Mouse (Mus musculus) adrenal gland (tissue): ENCODE results near the gene Epha2.

Experiments
- intact Hi-C: fragments of 180-260 bp; cut with DNase I; formaldehyde crosslinking; loops from one replicate; pipeline ENCODE4 v1.15.1; 2025
- long read RNA-seq, 2 experiments: library from polyadenylated mRNA; unstranded; transcript quantifications; one replicate each; pipeline ENCODE4 v2.0.0; 2020; ENCODE audit warnings: borderline replicate concordance in 1 of 2; ENCODE audit not compliant: insufficient replicate concordance in 1 of 2

The Epha2 gene
- long read RNA-seq, experiment 1, partial matches to known transcripts: 2 of 2 reads
- long read RNA-seq, experiment 1, other reads (novel, unspliced or antisense): 0 of 2 reads
- long read RNA-seq, experiment 2, partial matches to known transcripts: 3 of 3 reads
- long read RNA-seq, experiment 2, other reads (novel, unspliced or antisense): 0 of 3 reads

GRCm38 (mm10) chr4:141301116-141301553 lies at the start of gene Epha2:
Gene Epha2, plus strand, starts transcription at chr4:141301240.
- intact Hi-C loops: no loop called here

DNA sequence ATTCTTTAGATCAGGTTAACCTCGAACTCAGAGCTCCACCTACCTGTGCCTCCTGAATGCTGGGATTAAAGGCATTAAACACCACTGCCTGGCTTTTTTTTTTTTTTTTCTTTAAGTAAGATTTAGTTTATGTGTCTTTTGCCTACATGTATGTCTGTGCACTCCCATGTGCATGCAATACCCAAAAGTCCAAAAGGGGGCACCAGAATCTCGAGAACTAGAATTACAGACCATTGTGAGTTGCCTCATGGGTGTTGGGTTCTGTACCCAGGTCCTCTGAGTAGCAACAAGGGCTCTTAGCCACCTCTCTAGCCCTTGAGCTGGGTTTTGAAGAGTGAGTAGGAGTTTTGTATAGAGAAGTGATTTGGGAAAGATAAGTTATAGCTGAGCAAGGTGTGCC lies 48.4 kb upstream of the Epha2 start:
- intact Hi-C loops: no loop called here

GRCm38 (mm10) chr4:141254234-141254633 lies 46.8 kb upstream of the Epha2 start:
- intact Hi-C loops: no loop called here

DNA sequence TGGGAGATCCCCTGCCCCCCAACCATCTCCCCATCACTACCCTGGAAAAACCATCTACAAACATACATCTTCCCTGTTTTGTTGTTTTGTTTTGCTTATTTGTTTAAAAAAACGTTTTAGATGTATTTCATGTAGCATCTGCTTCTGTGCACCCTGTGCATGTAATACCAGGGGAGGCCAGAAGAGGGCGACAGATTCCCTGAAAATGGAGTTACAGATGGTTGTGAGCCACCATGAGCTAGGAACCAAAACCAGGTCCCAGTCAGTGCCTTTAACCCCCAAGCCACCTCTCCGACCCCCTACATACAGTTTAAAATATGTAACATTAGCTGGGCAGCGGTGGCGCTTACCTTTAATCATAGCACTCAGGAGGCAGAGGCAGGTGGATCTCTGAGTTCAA lies 43.6 kb upstream of the Epha2 start:
- intact Hi-C loops: no loop called here

GRCm38 (mm10) chr4:141259413-141259812 lies 41.6 kb upstream of the Epha2 start:
- intact Hi-C loops: no loop called here

DNA sequence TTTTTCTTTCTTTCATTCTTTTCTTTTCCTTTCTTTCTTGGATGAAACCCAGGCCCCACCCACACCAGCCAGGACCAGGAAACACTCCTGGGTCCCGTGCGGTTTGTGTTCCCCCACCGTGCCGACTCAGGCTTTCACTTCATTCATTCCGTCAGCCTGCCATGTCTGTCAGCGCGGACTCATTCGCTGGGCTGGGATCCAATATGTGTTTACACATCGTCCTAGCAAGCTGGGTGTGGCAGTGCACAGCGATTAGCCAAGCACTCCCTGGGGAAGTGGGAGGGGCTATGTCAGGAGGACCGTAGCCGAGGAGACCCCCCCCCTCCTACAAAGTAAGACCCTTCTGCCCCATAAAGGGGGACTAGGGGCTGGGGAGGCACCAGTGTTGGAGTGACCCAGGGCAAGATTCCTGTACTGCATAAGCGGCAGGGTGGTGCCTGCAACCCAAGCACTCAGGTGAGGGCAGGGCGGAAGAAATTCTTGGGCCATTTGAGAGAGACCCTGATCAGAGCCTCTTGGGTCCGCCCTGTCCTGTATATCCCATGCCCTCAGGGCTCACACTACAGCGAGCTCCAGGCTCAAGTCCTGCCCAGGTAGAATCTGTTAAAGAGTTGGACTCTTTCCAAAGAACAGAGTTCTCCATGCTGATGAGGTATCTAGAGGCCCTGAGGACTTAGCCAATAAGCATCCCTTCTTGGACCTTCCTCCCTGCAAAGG lies 40.9 kb upstream of the Epha2 start:
- intact Hi-C loops: no loop called here

GRCm38 (mm10) chr4:141262906-141263637 lies 38.0 kb upstream of the Epha2 start:
- intact Hi-C loops: no loop called here

DNA sequence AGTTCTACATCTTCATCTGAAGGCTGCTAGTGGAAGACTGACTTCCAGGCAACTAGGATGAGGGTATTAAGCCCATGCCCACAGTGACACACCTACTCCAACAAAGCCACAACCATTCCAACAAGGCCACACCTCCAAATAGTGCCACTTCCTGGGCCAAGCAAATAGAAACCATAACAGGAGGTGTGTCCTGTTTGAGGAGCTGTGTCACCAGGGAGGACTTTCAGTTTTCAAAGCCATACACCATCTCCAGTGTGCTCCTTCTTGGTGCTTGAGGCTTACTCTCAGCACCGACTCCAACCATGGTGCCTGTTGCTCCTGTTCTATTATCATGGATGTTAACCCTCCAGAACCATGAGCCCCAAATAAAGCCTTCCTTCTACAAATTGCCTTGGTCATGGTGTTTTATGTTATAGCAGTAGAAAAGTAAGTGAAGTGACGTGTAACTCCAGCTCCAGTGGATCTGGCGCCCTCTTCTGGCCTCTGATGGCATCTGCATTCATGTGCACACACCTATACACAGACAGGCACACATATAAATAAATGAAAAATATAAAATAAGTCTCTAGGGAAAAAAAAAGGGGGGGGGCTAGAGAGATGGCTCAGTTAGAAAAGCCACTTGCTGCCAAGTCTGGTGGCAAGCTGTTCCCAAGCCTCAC lies 34.9 kb upstream of the Epha2 start:
- intact Hi-C loops: loop anchor here (5.0 kb wide), 2 partner anchors 54 to 124 kb away; partner anchors contain the start of gene Rsg1

DNA sequence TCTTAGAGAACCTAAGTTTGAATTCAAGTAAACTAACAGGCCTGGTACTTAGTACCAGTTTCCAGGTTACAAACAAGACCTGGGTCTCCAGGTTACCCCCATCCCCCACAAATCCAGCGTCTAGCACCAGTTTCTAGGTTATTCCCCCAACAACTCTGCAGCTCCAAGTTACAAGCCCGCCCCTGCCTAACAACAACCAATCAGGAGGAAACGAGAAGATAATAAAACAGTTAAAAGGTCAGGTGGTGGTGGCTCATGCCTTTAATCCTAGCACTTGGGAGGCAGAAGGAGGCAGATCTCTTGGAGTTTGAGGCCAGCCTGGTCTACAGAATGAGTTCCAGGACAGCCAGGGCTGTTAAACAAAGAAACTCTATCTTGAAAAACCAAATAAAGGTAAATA lies 33.8 kb upstream of the Epha2 start:
- intact Hi-C loops: loop anchor here (5.0 kb wide), 2 partner anchors 55 to 125 kb away; partner anchors contain the start of gene Rsg1

DNA sequence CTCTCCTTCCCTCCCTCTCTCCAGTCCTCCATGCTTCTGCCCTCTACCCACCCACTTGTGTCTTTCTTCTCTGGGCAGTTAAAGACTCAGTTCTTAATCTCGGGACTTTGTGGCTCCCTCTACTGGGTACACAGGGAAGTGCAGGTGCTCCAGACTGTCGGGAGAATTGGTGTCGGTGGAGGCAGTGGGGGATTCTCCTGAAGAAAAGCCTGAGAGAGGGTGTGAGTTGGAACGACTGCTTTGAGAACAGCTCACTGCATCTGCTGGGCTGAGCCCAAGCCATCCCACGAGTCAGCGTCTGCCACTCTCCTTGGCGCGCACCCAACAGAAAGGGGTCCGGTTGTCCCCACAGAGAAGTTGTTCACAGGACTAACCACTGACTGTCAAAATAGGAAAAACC lies 33.2 kb upstream of the Epha2 start:
- intact Hi-C loops: loop anchor here (5.0 kb wide), 2 partner anchors 56 to 126 kb away; partner anchors contain the start of gene Rsg1

DNA sequence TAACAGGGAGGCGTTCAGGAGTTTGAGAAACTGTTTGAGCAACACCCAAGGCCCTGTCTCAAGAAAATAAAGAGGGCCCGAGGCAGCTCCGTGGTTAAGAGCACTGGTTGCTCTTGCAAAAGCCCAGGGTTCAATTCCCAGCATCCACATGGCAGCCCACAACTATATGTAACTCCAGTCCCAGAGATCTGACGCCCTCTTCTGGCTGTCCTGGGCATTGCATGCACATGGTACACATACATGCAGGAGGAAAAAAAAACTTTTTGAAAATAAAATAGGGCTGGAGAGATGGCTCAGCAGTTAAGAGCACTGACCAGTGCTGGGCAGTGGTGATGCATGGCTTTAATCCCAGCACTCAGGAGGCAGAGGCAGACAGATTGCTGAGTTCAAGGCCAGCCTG lies 32.7 kb upstream of the Epha2 start:
- intact Hi-C loops: loop anchor here (5.0 kb wide), 2 partner anchors 56 to 126 kb away; partner anchors contain the start of gene Rsg1

- intact Hi-C loops: loop anchor here (5.0 kb wide), 2 partner anchors 57 to 127 kb away; partner anchors contain the start of gene Rsg1
Observed at GRCm38 (mm10) chr4:141269080-141269479, 32.0 kb upstream of the Epha2 start.

DNA sequence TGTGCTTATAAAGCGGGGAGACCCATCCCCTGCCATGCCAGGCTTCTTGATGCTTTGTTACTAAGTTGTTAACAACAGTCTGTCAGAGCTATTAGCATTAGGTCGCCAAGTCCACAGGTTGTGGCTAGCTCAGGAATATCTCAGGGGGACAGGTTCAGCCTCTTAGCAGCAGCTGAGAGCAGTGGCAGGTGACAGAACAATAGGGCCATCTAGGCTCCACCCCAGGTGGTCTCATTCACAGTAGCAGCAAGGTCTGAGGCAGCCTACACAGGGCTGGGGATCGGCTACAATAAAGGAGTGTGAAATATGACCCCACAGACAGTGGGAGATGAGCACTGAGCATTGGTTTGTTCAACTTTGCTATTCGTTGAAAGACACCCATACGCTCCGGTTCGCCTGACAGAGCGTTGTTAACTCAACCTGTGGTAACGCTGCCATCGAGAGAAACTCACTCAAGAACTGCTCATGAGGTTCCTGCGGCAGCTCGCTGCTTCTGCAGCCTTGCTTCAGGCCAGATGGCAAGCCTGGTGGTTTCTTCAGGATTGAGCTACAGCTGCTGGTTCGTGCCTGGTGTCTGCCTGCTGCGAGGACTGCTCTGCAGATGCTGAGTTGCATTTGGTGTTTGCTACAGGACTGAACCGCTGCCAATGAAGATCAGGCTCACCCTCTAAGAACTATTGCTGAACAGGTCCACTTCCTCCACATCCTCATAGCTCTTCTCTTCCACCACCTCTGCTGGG lies 30.7 kb upstream of the Epha2 start:
- intact Hi-C loops: no loop called here

- intact Hi-C loops: no loop called here
Observed at GRCm38 (mm10) chr4:141271228-141271627, 29.8 kb upstream of the Epha2 start.

DNA sequence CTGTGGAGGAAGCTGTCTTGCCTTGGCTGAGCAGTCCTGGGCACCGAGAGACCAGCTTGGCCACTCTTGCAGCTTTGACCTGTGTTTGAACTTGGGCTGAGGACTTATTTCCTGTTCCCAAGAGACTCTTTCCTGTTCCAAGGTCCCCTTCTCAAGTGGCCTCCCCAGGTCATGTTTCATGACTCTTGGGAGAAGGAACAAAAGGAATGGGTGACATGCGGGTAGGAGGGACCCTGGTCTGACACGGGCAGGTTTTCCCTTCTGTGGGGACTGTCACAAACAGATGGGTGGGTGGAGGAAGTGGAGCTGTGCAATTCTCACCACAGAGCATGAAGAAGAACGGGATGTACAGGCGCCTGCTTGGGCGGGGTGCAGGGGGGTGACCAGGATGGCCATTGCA lies 29.3 kb upstream of the Epha2 start:
- intact Hi-C loops: no loop called here

DNA sequence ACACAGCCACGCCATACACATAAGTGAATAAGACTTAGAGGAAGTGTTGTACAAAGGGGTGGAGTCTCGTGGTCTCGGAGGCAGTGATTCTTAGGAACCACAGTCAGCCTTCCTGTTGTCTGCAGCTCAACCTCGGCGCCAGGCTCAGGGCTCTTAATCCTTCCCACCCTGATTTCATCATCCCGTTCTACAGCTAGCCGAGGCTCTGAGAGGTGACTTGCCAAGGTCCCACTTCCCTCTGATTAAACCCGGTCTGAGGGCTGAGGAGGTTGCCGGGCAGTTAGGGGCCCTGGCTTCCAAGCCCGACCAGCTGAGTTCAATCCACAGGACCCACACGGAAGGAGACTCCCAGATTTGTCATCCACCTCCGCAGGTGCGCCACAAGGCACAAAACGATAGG lies 28.2 kb upstream of the Epha2 start:
- intact Hi-C loops: loop anchor here (1.0 kb wide), 1 partner anchor 90 kb away; no protein-coding TSS in a partner anchor

GRCm38 (mm10) chr4:141273296-141273695 lies 27.7 kb upstream of the Epha2 start:
- intact Hi-C loops: loop anchor here (1.0 kb wide), 1 partner anchor 90 kb away; no protein-coding TSS in a partner anchor

DNA sequence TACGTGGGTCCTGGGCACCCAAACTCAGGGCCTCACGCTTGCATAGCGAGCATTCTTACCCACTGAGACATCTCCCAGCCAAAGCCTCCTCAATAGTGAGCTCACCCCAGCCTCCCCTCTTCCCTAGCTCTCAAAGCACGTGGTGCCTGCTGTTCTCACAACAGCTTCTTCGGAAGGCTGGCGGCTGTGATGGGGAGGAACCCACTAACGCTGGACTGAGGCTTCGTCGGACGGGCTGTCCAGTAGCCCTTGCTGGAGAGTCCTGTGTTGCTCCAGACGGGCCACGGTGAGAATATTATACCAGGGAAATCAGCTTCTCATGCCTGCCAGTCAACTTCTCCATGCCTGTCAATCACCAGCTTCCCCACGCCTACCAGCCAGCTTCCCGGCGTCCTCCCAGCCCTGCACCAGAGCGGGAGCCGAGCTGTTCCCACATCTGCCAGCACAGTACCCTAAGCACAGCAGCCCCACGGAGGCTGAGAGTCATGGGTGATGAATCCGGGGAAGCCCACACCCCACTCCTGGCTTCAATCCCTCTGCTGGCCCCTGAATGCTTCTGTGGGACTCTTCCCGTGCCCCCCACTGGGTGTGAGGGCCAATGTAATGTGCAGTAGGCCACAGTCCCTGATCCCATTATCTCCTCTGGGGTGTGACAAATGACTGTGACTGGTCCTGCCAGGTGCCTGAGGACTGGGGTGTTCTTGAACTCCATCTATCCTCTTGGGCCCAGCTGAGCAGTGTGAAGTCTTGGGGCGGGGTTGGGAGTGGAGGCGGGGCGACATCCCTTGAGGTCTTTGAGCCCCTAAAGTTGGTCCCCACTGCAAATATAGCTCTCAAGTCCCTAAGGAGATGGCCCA lies 26.3 kb upstream of the Epha2 start:
- intact Hi-C loops: no loop called here

- intact Hi-C loops: no loop called here
Observed at GRCm38 (mm10) chr4:141277157-141277556, 23.9 kb upstream of the Epha2 start.

GRCm38 (mm10) chr4:141278154-141278553 lies 22.9 kb upstream of the Epha2 start:
- intact Hi-C loops: no loop called here
